Mouse (Mus musculus) cerebellum, adult 2 months (tissue): ENCODE data around the gene Muc1.

Source experiments
- CTCF ChIP-seq: fragments of 200-500 bp; IDR thresholded peaks from 2 replicates; pipeline ENCODE4 v1.5.1; 2011; ENCODE audit warnings: low read depth, mild to moderate bottlenecking, control low read depth, low read length, moderate library complexity, borderline replicate concordance; ENCODE audit not compliant: insufficient read depth
- POLR2A ChIP-seq: fragments of 200-500 bp; IDR thresholded peaks from 2 replicates; pipeline ENCODE4 v1.6.1; 2011; ENCODE audit warnings: low read length, control low read depth, borderline replicate concordance; ENCODE audit not compliant: insufficient read depth

DNA sequence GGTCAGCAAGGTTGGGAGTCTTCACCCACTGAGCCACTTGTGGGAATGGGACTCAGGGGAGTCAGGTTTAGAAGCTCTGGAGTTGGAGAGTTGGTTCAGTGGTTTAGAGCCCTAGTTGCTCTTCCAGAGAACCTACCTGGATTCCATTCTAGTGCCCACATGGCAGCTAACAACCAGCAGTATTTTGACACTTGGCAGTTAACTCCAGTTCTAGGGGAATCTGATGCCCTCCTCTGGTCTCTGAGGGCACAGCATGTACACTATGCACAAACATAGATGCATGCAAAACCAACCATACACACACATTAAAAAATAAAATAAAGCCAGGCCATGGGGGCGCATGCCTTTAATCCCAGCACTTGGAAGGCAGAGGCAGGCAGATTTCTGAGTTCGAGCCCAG, 35.0 kb upstream of the Muc1 start:
- TF ChIP-seq CTCF (no peak; the same call in 1 of the 2 replicates), POLR2A (no peak)
